Mouse (Mus musculus): ENCODE data around the gene Notch1. TPM values are rescaled to one million over a fixed set of nuclear protein-coding genes. Genes with fewer than 3 reads are reported as not detected.

Gene Notch1
- polyA plus RNA-seq, 1 experiment from 2014 or later = 14.1 TPM

GRCm38 (mm10) chr2:26459478-26459877 lies 57.0 kb downstream of the Notch1 start:
- H3K4me1 ChIP-seq (ENCODE audit: control insufficient read depth, insufficient read depth, low read length) = peaks cover 18% of the 10 kb centered on the region
- H3K9ac ChIP-seq (ENCODE audit: low read length) = no peak overlapping the region
- H3K4me3 ChIP-seq (replicated peaks; ENCODE audit: low read length) = no peak overlapping the region
- H3K36me3 ChIP-seq (ENCODE audit: control insufficient read depth, insufficient read depth, low read length) = peaks cover 23% of the 10 kb centered on the region
- 21% methylated on average over 6 of the region's 6 CpGs for WGBS
- H3K27me3 ChIP-seq (ENCODE audit: control insufficient read depth, insufficient read depth, low read length) = no peaks in the 10 kb centered on the region
- ATAC-seq (ENCODE audit: insufficient read depth, low FRiP score) = no peak
- H3K4me2 ChIP-seq (ENCODE audit: low read depth, low read length) = no peak overlapping the region
- H3K27ac ChIP-seq (ENCODE audit: low read length) = no peak overlapping the region
- no peaks in the 10 kb centered on the region for H3K9me3 ChIP-seq (replicated peaks; ENCODE audit: control insufficient read depth, low read length)

- peak overlapping the region; percentile 75 for H3K27ac ChIP-seq (ENCODE audit: low read length)
- H3K4me3 ChIP-seq (replicated peaks; ENCODE audit: low read length) = no peak overlapping the region
- 0 out of 2 replicates have a peak overlapping the region, but pooled peaks have one; percentile 18 for H3K9ac ChIP-seq (ENCODE audit: low read length)
- peak; percentile 75; the same call in 1 of the 2 replicates for ATAC-seq (ENCODE audit: insufficient read depth, low FRiP score)
- peaks cover 20% of the 10 kb centered on the region for H3K36me3 ChIP-seq (ENCODE audit: control insufficient read depth, insufficient read depth, low read length)
- no peak overlapping the region for H3K4me2 ChIP-seq (ENCODE audit: low read depth, low read length)
- WGBS = 31% methylated on average over 7 of the region's 7 CpGs
- H3K4me1 ChIP-seq (ENCODE audit: control insufficient read depth, insufficient read depth, low read length) = peaks cover 18% of the 10 kb centered on the region
- no peaks in the 10 kb centered on the region for H3K27me3 ChIP-seq (ENCODE audit: control insufficient read depth, insufficient read depth, low read length)
- no peaks in the 10 kb centered on the region for H3K9me3 ChIP-seq (replicated peaks; ENCODE audit: control insufficient read depth, low read length)
Measured at GRCm38 (mm10) chr2:26458402-26459124, 57.9 kb downstream of the Notch1 start.

GRCm38 (mm10) chr2:26449121-26450060 lies 67.1 kb downstream of the Notch1 start:
- no peaks in the 10 kb centered on the region for H3K27me3 ChIP-seq (ENCODE audit: control insufficient read depth, insufficient read depth, low read length)
- no peak overlapping the region for H3K9ac ChIP-seq (ENCODE audit: low read length)
- H3K9me3 ChIP-seq (replicated peaks; ENCODE audit: control insufficient read depth, low read length) = no peaks in the 10 kb centered on the region
- no peak overlapping the region for H3K4me3 ChIP-seq (replicated peaks; ENCODE audit: low read length)
- WGBS = 25% methylated on average over 5 of the region's 5 CpGs
- H3K36me3 ChIP-seq (ENCODE audit: control insufficient read depth, insufficient read depth, low read length) = no peaks in the 10 kb centered on the region
- no peak overlapping the region for H3K27ac ChIP-seq (ENCODE audit: low read length)
- H3K4me2 ChIP-seq (ENCODE audit: low read depth, low read length) = no peak overlapping the region
- ATAC-seq (ENCODE audit: insufficient read depth, low FRiP score) = no peak
- peaks cover 10% of the 10 kb centered on the region for H3K4me1 ChIP-seq (ENCODE audit: control insufficient read depth, insufficient read depth, low read length)

GRCm38 (mm10) chr2:26447451-26447850 lies 69.0 kb downstream of the Notch1 start:
- Histone ChIP-seq H3K4me3 (replicated peaks; ENCODE audit: low read length) (no peak overlapping the region), H3K4me2 (ENCODE audit: low read depth, low read length) (no peak overlapping the region), H3K9me3 (replicated peaks; ENCODE audit: control insufficient read depth, low read length) (no peaks in the 10 kb centered on the region), H3K36me3 (ENCODE audit: control insufficient read depth, insufficient read depth, low read length) (no peaks in the 10 kb centered on the region), H3K9ac (ENCODE audit: low read length) (no peak overlapping the region; the same call in 1 of the 2 replicates), H3K4me1 (ENCODE audit: control insufficient read depth, insufficient read depth, low read length) (peaks cover 21% of the 10 kb centered on the region), H3K27ac (ENCODE audit: low read length) (no peak overlapping the region), H3K27me3 (ENCODE audit: control insufficient read depth, insufficient read depth, low read length) (no peaks in the 10 kb centered on the region)
- WGBS = 46% methylated on average over 1 of the region's 1 CpGs
- no peak for ATAC-seq (ENCODE audit: insufficient read depth, low FRiP score)

- H3K9ac ChIP-seq (ENCODE audit: low read length) = peak overlapping the region; percentile 77
- H3K27ac ChIP-seq (ENCODE audit: low read length) = peak overlapping the region; percentile 95
- peak overlapping the region; percentile 69 for H3K4me3 ChIP-seq (replicated peaks; ENCODE audit: low read length)
- H3K9me3 ChIP-seq (replicated peaks; ENCODE audit: control insufficient read depth, low read length) = no peaks in the 10 kb centered on the region
- peaks cover 21% of the 10 kb centered on the region for H3K4me1 ChIP-seq (ENCODE audit: control insufficient read depth, insufficient read depth, low read length)
- no peak for ATAC-seq (ENCODE audit: insufficient read depth, low FRiP score)
- WGBS = 76% methylated on average over 4 of the region's 4 CpGs
- peak overlapping the region; percentile 64 for H3K4me2 ChIP-seq (ENCODE audit: low read depth, low read length)
- H3K36me3 ChIP-seq (ENCODE audit: control insufficient read depth, insufficient read depth, low read length) = no peaks in the 10 kb centered on the region
- H3K27me3 ChIP-seq (ENCODE audit: control insufficient read depth, insufficient read depth, low read length) = no peaks in the 10 kb centered on the region
Measured at GRCm38 (mm10) chr2:26446671-26447070, 69.8 kb downstream of the Notch1 start.

- Histone ChIP-seq H3K27me3 (ENCODE audit: control insufficient read depth, insufficient read depth, low read length) (no peaks in the 10 kb centered on the region), H3K4me3 (replicated peaks; ENCODE audit: low read length) (peak overlapping the region; percentile 69), H3K4me2 (ENCODE audit: low read depth, low read length) (peak overlapping the region; percentile 64), H3K9ac (ENCODE audit: low read length) (peak overlapping the region; percentile 77), H3K9me3 (replicated peaks; ENCODE audit: control insufficient read depth, low read length) (no peaks in the 10 kb centered on the region), H3K27ac (ENCODE audit: low read length) (peak overlapping the region; percentile 95), H3K36me3 (ENCODE audit: control insufficient read depth, insufficient read depth, low read length) (no peaks in the 10 kb centered on the region), H3K4me1 (ENCODE audit: control insufficient read depth, insufficient read depth, low read length) (peaks cover 21% of the 10 kb centered on the region)
- peak; percentile 90 for ATAC-seq (ENCODE audit: insufficient read depth, low FRiP score)
- under 1% methylated on average over 44 of the region's 44 CpGs for WGBS
Measured at GRCm38 (mm10) chr2:26445666-26446445, 70.6 kb downstream of the Notch1 start.

- Histone ChIP-seq H3K36me3 (ENCODE audit: control insufficient read depth, insufficient read depth, low read length) (no peaks in the 10 kb centered on the region), H3K4me1 (ENCODE audit: control insufficient read depth, insufficient read depth, low read length) (peaks cover 21% of the 10 kb centered on the region), H3K9me3 (replicated peaks; ENCODE audit: control insufficient read depth, low read length) (no peaks in the 10 kb centered on the region), H3K4me3 (replicated peaks; ENCODE audit: low read length) (peak within 1 kb of the TSS; percentile 93), H3K27ac (ENCODE audit: low read length) (peak within 1 kb of the TSS; percentile 95), H3K4me2 (ENCODE audit: low read depth, low read length) (peak within 1 kb of the TSS; percentile 65), H3K27me3 (ENCODE audit: control insufficient read depth, insufficient read depth, low read length) (no peaks in the 10 kb centered on the region), H3K9ac (ENCODE audit: low read length) (peak within 1 kb of the TSS; percentile 91)
- WGBS = under 1% methylated on average over 61 of the region's 61 CpGs
- ATAC-seq (ENCODE audit: insufficient read depth, low FRiP score) = peak; percentile 94
Measured at GRCm38 (mm10) chr2:26444946-26445665, 71.4 kb downstream of the Notch1 start, which contains the start of gene Sec16a. Sec16a (minus strand) TSS chr2:26445216.

- H3K9me3 ChIP-seq (replicated peaks; ENCODE audit: control insufficient read depth, low read length) = no peaks in the 10 kb centered on the region
- 1% methylated on average over 15 of the region's 15 CpGs for WGBS
- H3K27me3 ChIP-seq (ENCODE audit: control insufficient read depth, insufficient read depth, low read length) = no peaks in the 10 kb centered on the region
- peaks cover 21% of the 10 kb centered on the region for H3K4me1 ChIP-seq (ENCODE audit: control insufficient read depth, insufficient read depth, low read length)
- peak overlapping the region; percentile 93 for H3K4me3 ChIP-seq (replicated peaks; ENCODE audit: low read length)
- peaks cover 5% of the 10 kb centered on the region; the same call in 1 of the 2 replicates for H3K36me3 ChIP-seq (ENCODE audit: control insufficient read depth, insufficient read depth, low read length)
- no peak for ATAC-seq (ENCODE audit: insufficient read depth, low FRiP score)
- peak overlapping the region; percentile 91 for H3K9ac ChIP-seq (ENCODE audit: low read length)
- H3K4me2 ChIP-seq (ENCODE audit: low read depth, low read length) = peak overlapping the region; percentile 65
- H3K27ac ChIP-seq (ENCODE audit: low read length) = peak overlapping the region; percentile 91
Measured at GRCm38 (mm10) chr2:26444368-26444767, 72.1 kb downstream of the Notch1 start.
